Mouse (Mus musculus): ENCODE results near the gene Galc. TPM values are rescaled to one million over a fixed set of nuclear protein-coding genes. Genes with fewer than 3 reads are reported as not detected.

Galc gene
- total and polyA plus RNA-seq, 3 experiments: not detected

DNA sequence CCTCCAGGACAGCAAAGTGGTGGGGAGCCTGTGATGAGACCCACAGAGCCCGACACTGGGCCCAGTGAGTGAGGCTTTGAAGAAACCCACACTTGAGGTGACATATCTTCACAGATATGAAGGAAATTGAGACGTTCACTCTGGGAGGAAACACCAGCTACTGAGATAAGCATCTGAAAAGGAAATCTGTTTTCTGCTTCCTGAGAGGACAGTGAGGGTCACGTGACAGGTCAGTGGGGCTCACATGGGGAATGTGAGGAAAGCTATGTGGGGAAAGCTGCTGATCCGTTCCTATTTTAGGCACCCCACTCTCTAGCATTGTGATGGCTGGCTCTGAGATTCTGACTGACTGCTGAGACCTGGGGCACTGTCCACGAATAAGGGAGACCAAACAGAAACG is 43.7 kb downstream of the Galc start:
- H3K4me3 ChIP-seq (ENCODE audit: control insufficient read depth in 1 of 2, insufficient read depth in 1 of 2, low read depth in 2 of 2, low read length in 2 of 2): no peak overlapping the region
- H3K27me3 ChIP-seq (ENCODE audit: control insufficient read depth in 1 of 2, insufficient read depth in 2 of 2, low read length in 2 of 2): no peaks in the 10 kb centered on the region
- H3K79me2 ChIP-seq (ENCODE audit: control insufficient read depth, insufficient read depth, low read length, poor library complexity): no peaks in the 10 kb centered on the region
- no peaks in the 10 kb centered on the region for H3K9me3 ChIP-seq (replicated peaks; ENCODE audit: insufficient read depth, low read length)
- H3K4me1 ChIP-seq (ENCODE audit: control insufficient read depth in 1 of 2, insufficient read depth in 2 of 2, low read length in 2 of 2): no peaks in the 10 kb centered on the region
- DNase-seq (ENCODE audit: low read depth, low spot score): no peak
- no peaks in the 10 kb centered on the region for H3K36me3 ChIP-seq (ENCODE audit: control insufficient read depth in 1 of 2, insufficient read depth in 2 of 2, low read length in 2 of 2)
- no peak for TF ChIP-seq TBP (IDR thresholded peaks at IDR 0.05; ENCODE audit: low read depth, low read length)
- TF ChIP-seq KAT2A (conservative IDR thresholded peaks at IDR 0.05; ENCODE audit: low read depth, low read length): no peak
- no peak for TF ChIP-seq USF2 (IDR thresholded peaks at IDR 0.05; ENCODE audit: borderline replicate concordance in 1 of 2, insufficient read depth in 1 of 2, low read depth in 1 of 2, low read length in 2 of 2)
- no peak for TF ChIP-seq SIN3A (IDR thresholded peaks at IDR 0.05; ENCODE audit: low read length)
- no peak for TF ChIP-seq NRF1 (IDR thresholded peaks at IDR 0.05; ENCODE audit: insufficient read depth, low read depth, low read length, poor library complexity, severe bottlenecking)
- no peak for TF ChIP-seq RAD21 (IDR thresholded peaks at IDR 0.05; ENCODE audit: low read depth, low read length)
- TF ChIP-seq HCFC1 (IDR thresholded peaks at IDR 0.05; ENCODE audit: low read depth, low read length): no peak
- TF ChIP-seq NELFE (IDR thresholded peaks at IDR 0.05; ENCODE audit: low read depth, low read length): no peak
- no peak for TF ChIP-seq ELF1 (IDR thresholded peaks at IDR 0.05; ENCODE audit: low read depth, low read length)
- no peak for TF ChIP-seq TAL1 (IDR thresholded peaks at IDR 0.05; ENCODE audit: low read length)
- TF ChIP-seq ZNF384 (IDR thresholded peaks at IDR 0.05; ENCODE audit: low read depth, low read length): no peak
- no peak for TF ChIP-seq GATA1 (IDR thresholded peaks at IDR 0.05; ENCODE audit: low read depth, low read length)
- no peak for TF ChIP-seq POLR2AphosphoS5 (IDR thresholded peaks at IDR 0.05; ENCODE audit: borderline replicate concordance, low read depth, low read length)
- no peak overlapping the region for H3K9ac ChIP-seq (ENCODE audit: control insufficient read depth, low read depth, low read length, poor library complexity, severe bottlenecking)
- no peak overlapping the region for H3K27ac ChIP-seq (ENCODE audit: control insufficient read depth, low read depth, low read length)

GRCm38 (mm10) chr12:98214191-98214590 is 45.1 kb downstream of the Galc start:
- Histone ChIP-seq H3K36me3 (ENCODE audit: control insufficient read depth in 1 of 2, insufficient read depth in 2 of 2, low read length in 2 of 2) (no peaks in the 10 kb centered on the region), H3K4me1 (ENCODE audit: control insufficient read depth in 1 of 2, insufficient read depth in 2 of 2, low read length in 2 of 2) (no peaks in the 10 kb centered on the region), H3K4me3 (ENCODE audit: control insufficient read depth in 1 of 2, insufficient read depth in 1 of 2, low read depth in 2 of 2, low read length in 2 of 2) (no peak overlapping the region), H3K9ac (ENCODE audit: control insufficient read depth, low read depth, low read length, poor library complexity, severe bottlenecking) (no peak overlapping the region), H3K9me3 (replicated peaks; ENCODE audit: insufficient read depth, low read length) (no peaks in the 10 kb centered on the region), H3K27me3 (ENCODE audit: control insufficient read depth in 1 of 2, insufficient read depth in 2 of 2, low read length in 2 of 2) (no peaks in the 10 kb centered on the region), H3K27ac (ENCODE audit: control insufficient read depth, low read depth, low read length) (no peak overlapping the region), H3K79me2 (ENCODE audit: control insufficient read depth, insufficient read depth, low read length, poor library complexity) (no peaks in the 10 kb centered on the region)
- no peak for DNase-seq (ENCODE audit: low read depth, low spot score)
- no peak for TF ChIP-seq NRF1 (IDR thresholded peaks at IDR 0.05; ENCODE audit: insufficient read depth, low read depth, low read length, poor library complexity, severe bottlenecking)
- no peak for TF ChIP-seq TAL1 (IDR thresholded peaks at IDR 0.05; ENCODE audit: low read length)
- TF ChIP-seq ZKSCAN1 (IDR thresholded peaks at IDR 0.05; ENCODE audit: low read depth, low read length): no peak
- TF ChIP-seq MAFK (IDR thresholded peaks at IDR 0.05; ENCODE audit: borderline replicate concordance, low read depth, low read length): no peak
- no peak for TF ChIP-seq JUND (IDR thresholded peaks at IDR 0.05; ENCODE audit: low read depth, low read length)
- TF ChIP-seq CHD1 (IDR thresholded peaks at IDR 0.05; ENCODE audit: low read depth, low read length): no peak
- no peak for TF ChIP-seq USF1 (IDR thresholded peaks at IDR 0.05; ENCODE audit: low read depth, low read length)
- TF ChIP-seq POLR2A (IDR thresholded peaks at IDR 0.05; ENCODE audit: control insufficient read depth in 1 of 2, insufficient read depth in 1 of 2, low read depth in 1 of 2, low read length in 2 of 2, poor library complexity in 1 of 2): no peak
- no peak for TF ChIP-seq ETS1 (IDR thresholded peaks at IDR 0.05; ENCODE audit: low read depth, low read length)
- no peak for TF ChIP-seq ELF1 (IDR thresholded peaks at IDR 0.05; ENCODE audit: low read depth, low read length)
- no peak for TF ChIP-seq UBTF (IDR thresholded peaks at IDR 0.05; ENCODE audit: borderline replicate concordance, insufficient read depth, low read depth, low read length)
- no peak for TF ChIP-seq KAT2A (conservative IDR thresholded peaks at IDR 0.05; ENCODE audit: low read depth, low read length)

Measured in MEL (cell line).